Mouse (Mus musculus): ENCODE data around the gene Srebf2. TPM values are rescaled to one million over a fixed set of nuclear protein-coding genes. Genes with fewer than 3 reads are reported as not detected.

Srebf2 gene
- total and polyA plus RNA-seq, 2 experiments from 2014 or later = 150 to 245 TPM

DNA sequence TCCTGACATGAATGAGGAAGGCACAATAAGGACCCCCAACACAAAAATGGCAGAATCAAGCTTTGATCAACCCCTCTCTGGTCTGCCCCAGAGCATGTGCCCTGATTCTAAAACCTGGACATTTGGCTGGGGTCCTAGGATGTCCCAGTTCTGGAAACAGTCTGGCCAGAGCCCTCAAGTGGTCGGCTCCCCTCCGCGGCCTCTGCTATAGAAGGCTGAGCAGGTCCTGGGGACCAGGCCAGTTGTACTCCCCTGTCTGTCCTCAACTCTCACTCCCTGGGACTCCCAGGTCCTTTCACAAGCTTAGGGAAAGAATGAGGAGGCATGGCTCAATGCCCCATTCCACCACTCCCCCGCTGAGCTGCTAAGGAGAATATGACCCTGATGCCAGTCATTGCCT, 66.2 kb downstream of the Srebf2 start:
- H3K9ac ChIP-seq (replicated peaks; ENCODE audit: low read length, poor library complexity, severe bottlenecking) = no peak overlapping the region
- peaks cover 3% of the 10 kb centered on the region; the same call in 1 of the 2 replicates for H3K4me1 ChIP-seq (ENCODE audit: insufficient read depth, low read length)
- H3K36me3 ChIP-seq (ENCODE audit: insufficient read depth, low read length) = no peaks in the 10 kb centered on the region
- 20% methylated on average over 4 of the region's 4 CpGs for WGBS
- ATAC-seq (ENCODE audit: low FRiP score) (no peak), DNase-seq (ENCODE audit: low spot score) (no peak)
- H3K4me2 ChIP-seq (ENCODE audit: low read depth, low read length, poor library complexity, severe bottlenecking) = no peak overlapping the region
- no peak for TF ChIP-seq CTCF (IDR thresholded peaks at IDR 0.05)
- H3K27ac ChIP-seq (ENCODE audit: low read depth, low read length) = no peak overlapping the region
- H3K4me3 ChIP-seq (ENCODE audit: low read depth, low read length) = no peak overlapping the region
- peaks cover 56% of the 10 kb centered on the region for H3K27me3 ChIP-seq (ENCODE audit: insufficient read depth, low read length)
- no peaks in the 10 kb centered on the region for H3K9me3 ChIP-seq (ENCODE audit: low read length)

DNA sequence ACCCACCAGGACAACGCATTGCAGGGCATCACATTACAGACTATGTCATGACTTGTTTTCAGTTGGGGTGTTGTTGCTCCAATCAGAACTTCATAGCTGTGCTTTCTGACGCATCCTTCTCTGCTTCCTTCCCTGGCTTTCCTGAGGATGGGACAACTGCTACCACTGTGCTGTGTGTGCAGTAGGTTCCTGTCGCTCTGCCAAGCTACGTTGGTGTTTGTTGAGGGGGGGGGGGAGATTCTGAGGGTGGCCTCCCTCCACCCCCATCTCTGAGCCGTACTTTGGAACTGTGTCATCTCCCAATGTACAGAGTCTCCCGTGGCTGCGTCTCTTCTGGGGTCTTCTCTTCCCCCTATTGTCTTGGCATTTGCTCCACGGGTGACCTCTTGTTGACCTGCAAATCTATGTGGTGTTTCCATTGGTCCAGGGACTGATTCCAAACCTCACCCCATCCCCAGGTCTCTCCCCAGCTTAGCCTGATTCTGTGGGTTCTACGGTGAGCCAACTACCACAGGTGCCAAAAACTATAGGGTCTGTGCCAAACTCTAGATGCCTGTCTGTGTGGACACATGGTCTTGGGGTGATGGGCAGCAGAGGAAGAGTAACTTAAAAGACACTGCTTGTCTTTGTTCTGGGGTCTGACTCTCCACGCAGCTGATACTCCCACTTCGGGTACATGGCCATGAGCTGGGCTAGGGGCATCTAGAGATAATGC, 68.5 kb downstream of the Srebf2 start:
- 34% methylated on average over 11 of the region's 11 CpGs for WGBS
- Histone ChIP-seq H3K27ac (ENCODE audit: low read depth, low read length) (no peak overlapping the region), H3K4me2 (ENCODE audit: low read depth, low read length, poor library complexity, severe bottlenecking) (no peak overlapping the region), H3K36me3 (ENCODE audit: insufficient read depth, low read length) (no peaks in the 10 kb centered on the region), H3K27me3 (ENCODE audit: insufficient read depth, low read length) (peaks cover 41% of the 10 kb centered on the region), H3K4me1 (ENCODE audit: insufficient read depth, low read length) (peaks cover 3% of the 10 kb centered on the region; the same call in 1 of the 2 replicates), H3K9me3 (ENCODE audit: low read length) (no peaks in the 10 kb centered on the region), H3K4me3 (ENCODE audit: low read depth, low read length) (no peak overlapping the region), H3K9ac (replicated peaks; ENCODE audit: low read length, poor library complexity, severe bottlenecking) (no peak overlapping the region)
- no peak for TF ChIP-seq CTCF (IDR thresholded peaks at IDR 0.05)
- no peak for ATAC-seq (ENCODE audit: low FRiP score)
- no peak for DNase-seq (ENCODE audit: low spot score)

DNA sequence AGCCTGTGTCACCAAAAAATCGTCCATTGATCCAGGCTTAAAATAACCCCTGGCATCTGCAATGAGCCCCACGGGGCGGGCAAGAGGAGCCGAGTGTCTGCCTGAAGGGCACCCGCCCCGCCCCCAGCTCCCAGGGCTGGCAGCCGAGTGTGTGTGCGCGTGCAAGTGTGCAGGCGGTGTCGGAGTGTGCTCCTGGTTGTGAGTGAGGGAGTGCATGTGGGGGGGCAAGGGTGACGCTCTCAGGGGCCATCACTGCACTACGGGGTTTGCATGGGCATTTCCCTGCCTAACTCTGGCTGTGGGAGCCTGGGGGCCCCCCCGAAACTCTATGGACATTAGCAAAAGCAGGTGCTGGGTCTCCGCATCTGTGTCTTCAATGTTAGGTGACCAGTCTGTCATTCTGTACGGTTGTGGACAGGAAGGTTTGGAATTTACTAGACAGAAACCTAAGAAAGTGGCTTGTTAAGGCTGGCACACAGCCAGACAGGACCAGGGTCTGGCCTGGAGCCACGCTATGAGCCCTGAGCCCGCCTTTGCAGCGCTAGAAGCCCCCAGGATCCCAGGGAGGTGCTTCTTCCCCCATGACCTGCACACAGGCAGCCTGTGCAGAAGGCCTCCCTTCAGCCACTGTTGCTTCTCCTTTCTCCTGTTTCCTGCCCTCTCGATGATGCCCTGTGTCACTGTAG, 69.3 kb downstream of the Srebf2 start:
- no peak for ATAC-seq (ENCODE audit: low FRiP score)

DNA sequence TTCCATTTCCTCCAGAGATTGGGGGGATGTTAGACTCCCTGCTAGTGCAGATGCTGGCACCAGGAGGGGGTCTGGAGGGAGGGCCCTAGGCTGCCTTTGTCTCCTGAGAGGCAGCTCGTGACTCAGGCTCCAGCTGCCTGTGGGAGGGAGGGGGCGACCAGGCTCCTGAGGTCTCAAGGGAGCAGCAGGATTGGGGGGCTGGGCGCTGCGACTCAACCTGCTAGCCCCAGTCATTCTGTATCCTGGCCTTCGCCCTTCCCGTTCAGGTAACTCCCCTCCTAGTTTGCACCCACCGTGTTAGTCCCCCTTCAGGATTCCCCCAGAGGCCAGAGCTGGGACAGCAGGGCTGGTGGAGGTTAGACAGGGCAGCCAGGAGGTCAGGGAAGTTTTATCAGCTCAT, 70.1 kb downstream of the Srebf2 start:
- Histone ChIP-seq H3K9ac (replicated peaks; ENCODE audit: low read length, poor library complexity, severe bottlenecking) (no peak overlapping the region), H3K36me3 (ENCODE audit: insufficient read depth, low read length) (no peaks in the 10 kb centered on the region), H3K9me3 (ENCODE audit: low read length) (no peaks in the 10 kb centered on the region), H3K4me3 (ENCODE audit: low read depth, low read length) (no peak overlapping the region), H3K4me2 (ENCODE audit: low read depth, low read length, poor library complexity, severe bottlenecking) (no peak overlapping the region), H3K4me1 (ENCODE audit: insufficient read depth, low read length) (peaks cover 3% of the 10 kb centered on the region; the same call in 1 of the 2 replicates), H3K27me3 (ENCODE audit: insufficient read depth, low read length) (peaks cover 26% of the 10 kb centered on the region), H3K27ac (ENCODE audit: low read depth, low read length) (no peak overlapping the region)
- WGBS = 20% methylated on average over 7 of the region's 7 CpGs
- ATAC-seq (ENCODE audit: low FRiP score) (no peak), DNase-seq (ENCODE audit: low spot score) (no peak)
- no peak for TF ChIP-seq CTCF (IDR thresholded peaks at IDR 0.05)

More for the DNA sequence above, 69.3 kb downstream of the Srebf2 start:
- DNase-seq (ENCODE audit: low spot score) = no peak
- WGBS = 42% methylated on average over 20 of the region's 20 CpGs
- no peak overlapping the region for H3K27ac ChIP-seq (ENCODE audit: low read depth, low read length)
- H3K9me3 ChIP-seq (ENCODE audit: low read length) = no peaks in the 10 kb centered on the region
- no peaks in the 10 kb centered on the region for H3K36me3 ChIP-seq (ENCODE audit: insufficient read depth, low read length)
- no peak overlapping the region for H3K4me2 ChIP-seq (ENCODE audit: low read depth, low read length, poor library complexity, severe bottlenecking)
- peaks cover 3% of the 10 kb centered on the region; the same call in 1 of the 2 replicates for H3K4me1 ChIP-seq (ENCODE audit: insufficient read depth, low read length)
- TF ChIP-seq CTCF (IDR thresholded peaks at IDR 0.05) = no peak
- H3K27me3 ChIP-seq (ENCODE audit: insufficient read depth, low read length) = peaks cover 33% of the 10 kb centered on the region
- no peak overlapping the region for H3K9ac ChIP-seq (replicated peaks; ENCODE audit: low read length, poor library complexity, severe bottlenecking)
- H3K4me3 ChIP-seq (ENCODE audit: low read depth, low read length) = no peak overlapping the region

DNA sequence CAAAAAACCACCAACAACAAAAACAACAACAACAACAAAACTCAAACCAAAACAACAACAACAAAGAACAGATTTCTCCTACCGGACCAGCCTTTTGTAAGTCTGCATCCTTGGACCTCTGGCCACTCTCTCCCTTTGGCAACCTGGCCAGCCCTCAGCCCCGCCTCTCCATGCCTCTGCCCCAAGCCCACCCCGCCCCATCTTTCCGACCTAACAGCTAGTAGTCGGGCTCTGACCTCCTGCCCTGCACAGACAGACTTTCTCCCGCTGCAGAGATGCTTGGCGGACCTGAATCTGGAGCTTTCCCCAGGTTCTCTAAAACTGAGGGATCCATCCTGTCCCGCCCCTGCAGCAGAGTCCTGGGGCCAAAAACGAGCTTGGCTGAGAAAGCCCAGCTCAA, 71.0 kb downstream of the Srebf2 start:
- H3K9me3 ChIP-seq (ENCODE audit: low read length) = no peaks in the 10 kb centered on the region
- DNase-seq (ENCODE audit: low spot score) = no peak
- H3K9ac ChIP-seq (replicated peaks; ENCODE audit: low read length, poor library complexity, severe bottlenecking) = no peak overlapping the region
- H3K36me3 ChIP-seq (ENCODE audit: insufficient read depth, low read length) = no peaks in the 10 kb centered on the region
- H3K4me2 ChIP-seq (ENCODE audit: low read depth, low read length, poor library complexity, severe bottlenecking) = no peak overlapping the region
- H3K4me3 ChIP-seq (ENCODE audit: low read depth, low read length) = no peak overlapping the region
- no peak overlapping the region for H3K27ac ChIP-seq (ENCODE audit: low read depth, low read length)
- ATAC-seq (ENCODE audit: low FRiP score) = no peak
- WGBS = 35% methylated on average over 9 of the region's 9 CpGs
- H3K4me1 ChIP-seq (ENCODE audit: insufficient read depth, low read length) = peaks cover 3% of the 10 kb centered on the region; the same call in 1 of the 2 replicates
- H3K27me3 ChIP-seq (ENCODE audit: insufficient read depth, low read length) = peaks cover 22% of the 10 kb centered on the region
- no peak for TF ChIP-seq CTCF (IDR thresholded peaks at IDR 0.05)

Data from midbrain, postnatal 0 days (tissue).